Mouse (Mus musculus) skeletal muscle tissue, adult 2 months (tissue): ENCODE measurements around the gene Proser2.

Experiments used
- DNase-seq: peaks from one replicate; pipeline ENCODE4 v3.0.0-alpha.2; 2012; ENCODE audit warnings: low read depth, low spot score

Proser2 gene

DNA sequence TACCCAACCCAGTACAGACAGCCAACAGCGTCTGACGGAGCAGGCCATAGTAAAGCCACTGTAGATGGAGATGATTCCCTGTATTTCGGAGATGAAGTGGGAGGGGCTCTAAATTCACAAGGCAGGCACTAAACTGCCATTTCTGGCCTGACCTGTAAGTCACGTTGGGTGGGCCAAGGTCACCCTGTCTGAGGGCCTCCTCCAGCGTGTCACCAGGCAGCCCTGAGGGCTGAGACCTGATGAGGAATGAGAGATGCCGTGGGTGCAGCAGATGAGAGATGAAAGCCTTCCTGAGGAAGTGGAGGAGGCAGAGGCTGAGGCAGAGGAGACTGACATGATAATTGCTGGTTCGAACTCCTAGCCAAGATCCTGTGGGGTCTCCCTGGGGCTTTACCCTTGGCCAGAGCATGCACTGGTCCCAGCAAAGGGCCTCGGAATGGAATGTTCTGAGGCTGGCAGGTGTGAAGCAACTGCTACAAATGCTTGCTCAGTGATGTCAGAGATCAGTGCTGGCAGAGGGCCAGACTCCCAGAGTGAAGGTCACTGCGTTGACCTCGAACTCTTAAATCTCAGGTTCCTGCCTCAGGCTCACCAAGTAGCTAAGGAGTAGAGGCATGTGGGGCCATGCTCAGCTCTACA lies 55.0 kb downstream of the Proser2 start:
- DNase-seq: no peak

- no peak for DNase-seq
These were observed 57.2 kb downstream of the Proser2 start for GRCm38 (mm10) chr2:6072685-6073260.

DNA sequence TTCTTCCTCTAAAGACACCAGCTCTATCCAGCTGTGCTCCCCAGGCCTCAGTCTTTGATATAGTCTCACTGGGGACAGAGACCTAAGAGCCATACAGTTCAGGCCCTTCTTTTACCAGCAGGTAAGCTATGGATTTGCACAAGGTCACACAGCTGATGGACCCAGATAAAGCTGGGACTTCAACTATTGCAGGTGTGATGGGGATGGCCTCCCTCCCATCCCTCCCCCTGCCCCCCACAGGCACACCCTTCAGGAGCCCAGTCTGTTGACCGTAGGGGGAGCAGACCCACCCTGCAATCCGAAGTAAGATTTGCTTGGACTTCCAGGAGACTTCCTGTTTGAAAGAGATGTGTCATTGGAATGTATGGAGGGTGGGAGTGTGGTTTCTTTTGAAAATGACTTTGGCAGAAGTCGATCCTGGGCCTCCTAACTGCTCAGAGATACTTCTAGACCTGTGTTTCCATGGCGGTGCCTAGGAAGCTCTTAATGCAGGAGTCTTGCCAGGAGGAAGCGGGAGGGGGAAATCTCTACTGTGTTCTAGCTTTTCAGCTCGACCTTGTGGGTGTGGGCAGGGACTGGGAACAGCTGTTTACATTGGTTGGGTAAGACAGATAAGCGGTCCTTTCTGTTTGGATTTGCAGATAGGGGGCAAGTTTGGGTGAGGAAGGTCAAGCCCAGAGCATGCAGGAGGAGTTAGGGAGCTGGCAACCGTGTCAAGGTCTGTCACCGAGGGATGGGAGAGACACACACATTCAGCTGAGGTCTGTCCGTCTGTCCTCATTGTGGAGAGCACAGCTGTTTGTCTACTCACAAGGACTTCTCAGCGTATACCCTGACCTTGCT lies 58.2 kb downstream of the Proser2 start:
- no peak for DNase-seq

- no peak for DNase-seq
These were observed 59.1 kb downstream of the Proser2 start for GRCm38 (mm10) chr2:6070925-6071324.

GRCm38 (mm10) chr2:6067341-6067740 lies 62.7 kb downstream of the Proser2 start:
- no peak for DNase-seq

- DNase-seq: no peak
These were observed 69.8 kb downstream of the Proser2 start for GRCm38 (mm10) chr2:6060071-6060804.

GRCm38 (mm10) chr2:6059291-6059690 lies 70.7 kb downstream of the Proser2 start:
- DNase-seq: no peak

GRCm38 (mm10) chr2:6056518-6056917 lies 73.5 kb downstream of the Proser2 start:
- no peak for DNase-seq

DNA sequence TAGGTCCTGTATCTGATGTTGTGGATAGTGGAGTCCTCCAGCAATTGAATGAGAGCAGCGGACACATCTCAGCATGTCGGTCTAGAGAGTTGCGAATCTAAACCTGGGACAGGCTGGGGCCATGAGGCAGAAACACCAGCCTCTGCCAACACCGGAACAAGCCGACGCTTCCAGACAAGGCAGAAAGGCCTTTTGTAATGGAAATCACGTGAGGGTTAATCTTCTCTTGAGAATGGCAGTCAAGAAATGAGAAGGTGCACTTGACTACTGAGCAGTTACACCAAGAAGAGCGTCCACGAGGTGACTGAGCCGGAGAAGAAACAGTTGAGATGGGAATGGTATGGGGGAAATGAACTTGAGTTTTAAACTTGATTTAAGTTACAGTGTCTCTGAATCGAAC lies 74.5 kb downstream of the Proser2 start:
- DNase-seq: no peak

GRCm38 (mm10) chr2:6049018-6049417 lies 81.0 kb downstream of the Proser2 start:
- DNase-seq: no peak

GRCm38 (mm10) chr2:6048570-6048969 lies 81.4 kb downstream of the Proser2 start:
- no peak for DNase-seq
